Mouse (Mus musculus): ENCODE measurements around the gene Cep104. TPM values are rescaled to one million over a fixed set of nuclear protein-coding genes. Genes with fewer than 3 reads are reported as not detected.

The Cep104 gene
- polyA plus RNA-seq (2015; fragmentation: Nextera tagmentation; extraction: Ambion mirVana), result 19.9 and 20.4 TPM in 2 replicates

- Histone ChIP-seq H3K4me2 (peak within 1 kb of the TSS; percentile 97), H3K27ac (peak within 1 kb of the TSS; percentile 69), H3K9me3 (replicated peaks) (no peaks in the 10 kb centered on the region), H3K9ac (peak within 1 kb of the TSS; percentile 90), H3K4me1 (peaks cover 28% of the 10 kb centered on the region), H3K27me3 (no peaks in the 10 kb centered on the region), H3K4me3 (peak within 1 kb of the TSS; percentile 92), H3K36me3 (ENCODE audit: poor library complexity, severe bottlenecking) (peaks cover 31% of the 10 kb centered on the region)
- WGBS, result 1% methylated on average over 68 of the region's 68 CpGs
- peak; percentile 98 for ATAC-seq
Observed at GRCm38 (mm10) chr4:153974431-153975291, at the start of gene Cep104, which contains the start of gene Dffb. Gene Cep104, plus strand, starts transcription at chr4:153975194. Gene Dffb, minus strand, starts transcription at chr4:153975126.

GRCm38 (mm10) chr4:153928772-153929299, 46.2 kb upstream of the Cep104 start:
- Histone ChIP-seq H3K4me1 (peaks cover 12% of the 10 kb centered on the region; the same call in 1 of the 2 replicates), H3K27me3 (0 out of 2 replicates have a peak, but pooled peaks cover 22% of the 10 kb centered on the region), H3K4me2 (no peak overlapping the region), H3K36me3 (ENCODE audit: poor library complexity, severe bottlenecking) (no peaks in the 10 kb centered on the region), H3K9ac (no peak overlapping the region), H3K9me3 (replicated peaks) (no peaks in the 10 kb centered on the region), H3K4me3 (no peak overlapping the region), H3K27ac (peak overlapping the region; percentile 40; the same call in 1 of the 2 replicates)
- ATAC-seq, result peak; percentile 82
- 44% methylated on average over 11 of the region's 11 CpGs for WGBS

GRCm38 (mm10) chr4:153929425-153929824, 45.6 kb upstream of the Cep104 start:
- Histone ChIP-seq H3K9me3 (replicated peaks) (no peaks in the 10 kb centered on the region), H3K27me3 (0 out of 2 replicates have a peak, but pooled peaks cover 22% of the 10 kb centered on the region), H3K4me3 (no peak overlapping the region), H3K9ac (no peak overlapping the region), H3K36me3 (ENCODE audit: poor library complexity, severe bottlenecking) (no peaks in the 10 kb centered on the region), H3K4me2 (no peak overlapping the region), H3K27ac (peak overlapping the region; percentile 25; the same call in 1 of the 2 replicates), H3K4me1 (peaks cover 12% of the 10 kb centered on the region; the same call in 1 of the 2 replicates)
- WGBS, result 74% methylated on average over 10 of the region's 10 CpGs
- ATAC-seq, result peak; percentile 41

- ATAC-seq, result peak; percentile 55; the same call in 1 of the 2 replicates
- Histone ChIP-seq H3K4me3 (no peak overlapping the region), H3K27ac (no peak overlapping the region), H3K9me3 (replicated peaks) (no peaks in the 10 kb centered on the region), H3K4me2 (no peak overlapping the region), H3K9ac (no peak overlapping the region), H3K27me3 (0 out of 2 replicates have a peak, but pooled peaks cover 21% of the 10 kb centered on the region), H3K4me1 (peaks cover 12% of the 10 kb centered on the region; the same call in 1 of the 2 replicates), H3K36me3 (ENCODE audit: poor library complexity, severe bottlenecking) (no peaks in the 10 kb centered on the region)
- 61% methylated on average over 4 of the region's 4 CpGs for WGBS
Observed at GRCm38 (mm10) chr4:153929921-153930320, 45.1 kb upstream of the Cep104 start.

GRCm38 (mm10) chr4:153943243-153943642, 31.8 kb upstream of the Cep104 start:
- H3K4me2 ChIP-seq, result no peak overlapping the region
- WGBS, result 66% methylated on average over 4 of the region's 4 CpGs
- no peak overlapping the region for H3K9ac ChIP-seq
- peaks cover 37% of the 10 kb centered on the region; the same call in 1 of the 2 replicates for H3K27me3 ChIP-seq
- no peaks in the 10 kb centered on the region for H3K9me3 ChIP-seq (replicated peaks)
- ATAC-seq, result peak; percentile 45; the same call in 1 of the 2 replicates
- H3K36me3 ChIP-seq (ENCODE audit: poor library complexity, severe bottlenecking), result no peaks in the 10 kb centered on the region
- H3K4me3 ChIP-seq, result no peak overlapping the region
- H3K27ac ChIP-seq, result no peak overlapping the region
- peaks cover 6% of the 10 kb centered on the region; the same call in 1 of the 2 replicates for H3K4me1 ChIP-seq

GRCm38 (mm10) chr4:153944261-153944660, 30.7 kb upstream of the Cep104 start:
- Histone ChIP-seq H3K4me1 (peaks cover 6% of the 10 kb centered on the region; the same call in 1 of the 2 replicates), H3K9ac (no peak overlapping the region), H3K27ac (no peak overlapping the region), H3K27me3 (peaks cover 35% of the 10 kb centered on the region; the same call in 1 of the 2 replicates), H3K36me3 (ENCODE audit: poor library complexity, severe bottlenecking) (no peaks in the 10 kb centered on the region), H3K4me2 (no peak overlapping the region), H3K4me3 (no peak overlapping the region), H3K9me3 (replicated peaks) (no peaks in the 10 kb centered on the region)
- 64% methylated on average over 6 of the region's 6 CpGs for WGBS
- no peak for ATAC-seq

- Histone ChIP-seq H3K9ac (no peak overlapping the region), H3K36me3 (ENCODE audit: poor library complexity, severe bottlenecking) (no peaks in the 10 kb centered on the region), H3K9me3 (replicated peaks) (no peaks in the 10 kb centered on the region), H3K27ac (no peak overlapping the region), H3K4me1 (peaks cover 6% of the 10 kb centered on the region; the same call in 1 of the 2 replicates), H3K4me2 (no peak overlapping the region), H3K4me3 (no peak overlapping the region), H3K27me3 (peaks cover 35% of the 10 kb centered on the region; the same call in 1 of the 2 replicates)
- WGBS, result 83% methylated on average over 6 of the region's 6 CpGs
- no peak for ATAC-seq
Observed at GRCm38 (mm10) chr4:153945741-153946140, 29.3 kb upstream of the Cep104 start.

GRCm38 (mm10) chr4:153950372-153950771, 24.6 kb upstream of the Cep104 start:
- no peak for ATAC-seq
- no peaks in the 10 kb centered on the region for H3K9me3 ChIP-seq (replicated peaks)
- H3K27ac ChIP-seq, result no peak overlapping the region
- no peak overlapping the region for H3K9ac ChIP-seq
- H3K27me3 ChIP-seq, result peaks cover 31% of the 10 kb centered on the region
- H3K4me3 ChIP-seq, result no peak overlapping the region
- no peaks in the 10 kb centered on the region for H3K36me3 ChIP-seq (ENCODE audit: poor library complexity, severe bottlenecking)
- H3K4me2 ChIP-seq, result no peak overlapping the region
- WGBS, result 76% methylated on average over 2 of the region's 2 CpGs
- peaks cover 4% of the 10 kb centered on the region; the same call in 1 of the 2 replicates for H3K4me1 ChIP-seq

GRCm38 (mm10) chr4:153951150-153951549, 23.8 kb upstream of the Cep104 start:
- 59% methylated on average over 3 of the region's 3 CpGs for WGBS
- Histone ChIP-seq H3K27me3 (peaks cover 33% of the 10 kb centered on the region), H3K4me3 (no peak overlapping the region)

GRCm38 (mm10) chr4:153951692-153952091, 23.3 kb upstream of the Cep104 start:
- Histone ChIP-seq H3K4me2 (no peak overlapping the region), H3K4me3 (no peak overlapping the region), H3K9me3 (replicated peaks) (no peaks in the 10 kb centered on the region), H3K36me3 (ENCODE audit: poor library complexity, severe bottlenecking) (no peaks in the 10 kb centered on the region), H3K27me3 (peaks cover 27% of the 10 kb centered on the region), H3K27ac (0 out of 2 replicates have a peak overlapping the region, but pooled peaks have one; percentile 4), H3K4me1 (peaks cover 15% of the 10 kb centered on the region; the same call in 1 of the 2 replicates), H3K9ac (no peak overlapping the region)
- 23% methylated on average over 5 of the region's 5 CpGs for WGBS
- peak; percentile 41; the same call in 1 of the 2 replicates for ATAC-seq

More at GRCm38 (mm10) chr4:153951150-153951549, 23.8 kb upstream of the Cep104 start:
- no peaks in the 10 kb centered on the region for H3K36me3 ChIP-seq (ENCODE audit: poor library complexity, severe bottlenecking)
- H3K9me3 ChIP-seq (replicated peaks), result no peaks in the 10 kb centered on the region
- no peak overlapping the region for H3K9ac ChIP-seq
- no peak overlapping the region for H3K4me2 ChIP-seq
- ATAC-seq, result no peak
- H3K4me1 ChIP-seq, result peaks cover 11% of the 10 kb centered on the region; the same call in 1 of the 2 replicates
- no peak overlapping the region for H3K27ac ChIP-seq

GRCm38 (mm10) chr4:153955651-153956050, 19.3 kb upstream of the Cep104 start:
- ATAC-seq, result no peak
- peak overlapping the region; percentile 35 for H3K27ac ChIP-seq

More at GRCm38 (mm10) chr4:153955651-153956050, 19.3 kb upstream of the Cep104 start:
- Histone ChIP-seq H3K27me3 (peaks cover 18% of the 10 kb centered on the region), H3K36me3 (ENCODE audit: poor library complexity, severe bottlenecking) (peaks cover 12% of the 10 kb centered on the region), H3K4me2 (no peak overlapping the region), H3K9me3 (replicated peaks) (no peaks in the 10 kb centered on the region), H3K4me1 (peaks cover 28% of the 10 kb centered on the region), H3K9ac (no peak overlapping the region), H3K4me3 (no peak overlapping the region)
- 73% methylated on average over 8 of the region's 8 CpGs for WGBS
